ENCODE assay signal across 25 mouse cellular contexts in the genomic region with DNA sequence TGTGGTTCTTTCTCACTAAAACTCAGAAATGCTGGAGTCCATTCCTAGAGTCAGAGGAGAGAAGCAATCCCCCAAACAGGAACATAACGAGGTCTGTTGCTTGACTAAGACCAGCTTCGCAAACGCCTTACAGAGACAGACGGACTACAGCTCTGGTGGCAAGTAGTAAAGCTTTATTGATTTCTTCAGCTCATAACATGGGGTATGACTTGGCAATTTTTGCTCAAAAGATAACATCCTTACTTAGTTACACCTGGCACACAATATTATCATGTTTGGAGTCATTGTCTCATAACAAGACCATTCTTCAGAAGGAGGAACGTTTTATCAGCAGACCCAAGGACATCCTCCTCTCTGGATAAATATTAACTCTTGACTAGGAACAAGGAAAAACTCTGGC. TPM values are rescaled to one million over a fixed set of nuclear protein-coding genes. Genes with fewer than 3 reads are reported as not detected.
DNase-seq lines count a peak whose midpoint lies in the region; ATAC-seq and TF ChIP-seq lines count a peak whose summit lies in the region.
"Had no signal": no experiment of that assay in that cellular context is flagged by ENCODE, and none has a peak within 500 bp of the region (broad histone marks: within the 10 kb centered on the region; RNA-seq: fewer than 3 reads in every experiment).

No protein-coding gene starts in this region.

- H3K36me3 ChIP-seq in liver, embryonic 13.5 days = no peaks in the 10 kb centered on the region
- no peaks in the 10 kb centered on the region for H3K36me3 ChIP-seq in liver, embryonic 11.5 days (ENCODE audit: control insufficient read depth, insufficient read depth, low read length)
- H3K36me3 ChIP-seq in G1E (replicated peaks) = no peaks in the 10 kb centered on the region
- no peaks in the 10 kb centered on the region for H3K36me3 ChIP-seq in intestine, embryonic 15.5 days
- H3K36me3 ChIP-seq in liver, embryonic 15.5 days (replicated peaks) = no peaks in the 10 kb centered on the region
- H3K36me3 ChIP-seq: forebrain, embryonic 12.5 days; forebrain, embryonic 15.5 days; heart, embryonic 12.5 days; heart, embryonic 15.5 days; hindbrain, embryonic 10.5 days; hindbrain, embryonic 13.5 days had no signal

- no peaks in the 10 kb centered on the region for H3K9me3 ChIP-seq in liver, embryonic 13.5 days (replicated peaks)
- no peaks in the 10 kb centered on the region for H3K9me3 ChIP-seq in liver, embryonic 11.5 days (ENCODE audit: control insufficient read depth, low read length)
- no peaks in the 10 kb centered on the region for H3K9me3 ChIP-seq in G1E (replicated peaks)
- no peaks in the 10 kb centered on the region for H3K9me3 ChIP-seq in intestine, embryonic 15.5 days
- no peaks in the 10 kb centered on the region for H3K9me3 ChIP-seq in liver, embryonic 15.5 days (replicated peaks)
- H3K9me3 ChIP-seq: forebrain, embryonic 12.5 days; heart, embryonic 12.5 days; heart, embryonic 15.5 days had no signal

- no peak overlapping the region for H3K9ac ChIP-seq in liver, embryonic 13.5 days
- H3K9ac ChIP-seq in liver, embryonic 11.5 days (ENCODE audit: low read depth, low read length) = no peak overlapping the region
- H3K9ac ChIP-seq in intestine, embryonic 15.5 days = no peak overlapping the region
- no peak overlapping the region for H3K9ac ChIP-seq in liver, embryonic 15.5 days
- H3K9ac ChIP-seq: forebrain, embryonic 12.5 days; forebrain, embryonic 15.5 days; heart, embryonic 12.5 days; heart, embryonic 15.5 days; hindbrain, embryonic 13.5 days had no signal

- WGBS in liver, embryonic 13.5 days (ENCODE audit: insufficient replicate concordance) = 53% methylated on average over 5 of the region's 5 CpGs
- WGBS in liver, embryonic 11.5 days = 64% methylated on average over 5 of the region's 5 CpGs
- WGBS in intestine, embryonic 15.5 days = 50% methylated on average over 5 of the region's 5 CpGs
- WGBS in liver, embryonic 15.5 days (ENCODE audit: insufficient replicate concordance) = 53% methylated on average over 5 of the region's 5 CpGs

- no peak for ATAC-seq in liver, embryonic 13.5 days (ENCODE audit: low read depth)
- ATAC-seq in liver, embryonic 11.5 days (replicated peaks; ENCODE audit: low FRiP score) = no peak
- ATAC-seq in G1E (ENCODE audit: extremely low read depth, insufficient number of reproducible peaks, low FRiP score, poor library complexity, severe bottlenecking) = 0 out of 2 replicates have a peak, but pooled peaks have one; percentile 5
- ATAC-seq in intestine, embryonic 15.5 days = peak; percentile 26; the same call in 1 of the 2 replicates
- ATAC-seq in liver, embryonic 15.5 days (ENCODE audit: insufficient read depth) = no peak
- ATAC-seq in erythroblast, adult 5-6 weeks (replicated peaks; ENCODE audit: low FRiP score, poor library complexity, severe bottlenecking) = no peak
- ATAC-seq: activated CD4-positive, CD25-positive, alpha-beta regulatory T cell, adult 4 months; CD4-positive, CD25-positive, alpha-beta regulatory T cell, adult 4 months; forebrain, embryonic 15.5 days; hindbrain, embryonic 16.5 days had no signal

- DNase-seq in liver, embryonic 13.5 days = no peak
- DNase-seq in liver, embryonic 11.5 days (ENCODE audit: low spot score) = no peak
- DNase-seq in G1E (ENCODE audit: low spot score) = no peak
- no peak for DNase-seq in ovary, postnatal 14 days (ENCODE audit: low spot score)
- DNase-seq: adrenal gland, adult 8-10 months; adrenal gland, postnatal 25 days; cerebellum, adult 18-20 months; cerebellum, adult 9-10 months; cerebellum, postnatal 14 days; gastrocnemius, postnatal 36 days; heart, postnatal 10 days; heart, postnatal 36 days had no signal

- no peak overlapping the region for H3K4me2 ChIP-seq in liver, embryonic 13.5 days
- no peak overlapping the region for H3K4me2 ChIP-seq in liver, embryonic 11.5 days
- no peak overlapping the region for H3K4me2 ChIP-seq in intestine, embryonic 15.5 days (replicated peaks)
- no peak overlapping the region for H3K4me2 ChIP-seq in liver, embryonic 15.5 days
- H3K4me2 ChIP-seq: forebrain, embryonic 12.5 days; forebrain, embryonic 15.5 days; heart, embryonic 12.5 days; heart, embryonic 15.5 days; hindbrain, embryonic 13.5 days had no signal

- TF ChIP-seq CTCF in G1E (IDR thresholded peaks at IDR 0.05; ENCODE audit: low read depth, low read length) = no peak

- H3K27ac ChIP-seq in liver, embryonic 13.5 days = peak overlapping the region; percentile 72
- no peak overlapping the region for H3K27ac ChIP-seq in liver, embryonic 11.5 days (ENCODE audit: low read depth, low read length)
- H3K27ac ChIP-seq in intestine, embryonic 15.5 days = no peak overlapping the region
- peak overlapping the region; percentile 31; the same call in 1 of the 2 replicates for H3K27ac ChIP-seq in liver, embryonic 15.5 days (replicated peaks)
- H3K27ac ChIP-seq: forebrain, embryonic 12.5 days; forebrain, embryonic 15.5 days; heart, embryonic 15.5 days; hindbrain, embryonic 10.5 days; hindbrain, embryonic 13.5 days had no signal

- peaks cover 59% of the 10 kb centered on the region for H3K4me1 ChIP-seq in liver, embryonic 13.5 days (replicated peaks)
- peaks cover 25% of the 10 kb centered on the region for H3K4me1 ChIP-seq in liver, embryonic 11.5 days (replicated peaks; ENCODE audit: control insufficient read depth, insufficient read depth, low read length)
- peaks cover 65% of the 10 kb centered on the region for H3K4me1 ChIP-seq in G1E (ENCODE audit: insufficient read depth, low read depth, low read length)
- H3K4me1 ChIP-seq in intestine, embryonic 15.5 days (replicated peaks) = no peaks in the 10 kb centered on the region
- H3K4me1 ChIP-seq in liver, embryonic 15.5 days (replicated peaks) = peaks cover 59% of the 10 kb centered on the region
- H3K4me1 ChIP-seq: heart, embryonic 12.5 days; hindbrain, embryonic 13.5 days had no signal

- H3K27me3 ChIP-seq in liver, embryonic 13.5 days = no peaks in the 10 kb centered on the region
- H3K27me3 ChIP-seq in liver, embryonic 11.5 days (replicated peaks; ENCODE audit: control insufficient read depth, insufficient read depth, low read length) = no peaks in the 10 kb centered on the region
- H3K27me3 ChIP-seq in G1E (ENCODE audit: insufficient read depth, low read length) = no peaks in the 10 kb centered on the region
- H3K27me3 ChIP-seq in intestine, embryonic 15.5 days (replicated peaks) = no peaks in the 10 kb centered on the region
- H3K27me3 ChIP-seq in liver, embryonic 15.5 days = peaks cover 8% of the 10 kb centered on the region; the same call in 1 of the 2 replicates
- H3K27me3 ChIP-seq: forebrain, embryonic 12.5 days; forebrain, embryonic 15.5 days; heart, embryonic 12.5 days; heart, embryonic 15.5 days; hindbrain, embryonic 13.5 days had no signal

- no peak overlapping the region for H3K4me3 ChIP-seq in liver, embryonic 13.5 days (replicated peaks)
- no peak overlapping the region for H3K4me3 ChIP-seq in liver, embryonic 11.5 days (ENCODE audit: low read depth, low read length)
- H3K4me3 ChIP-seq in G1E (ENCODE audit: low read depth, low read length) = no peak overlapping the region
- no peak overlapping the region for H3K4me3 ChIP-seq in intestine, embryonic 15.5 days (replicated peaks)
- no peak overlapping the region for H3K4me3 ChIP-seq in liver, embryonic 15.5 days (replicated peaks)
- H3K4me3 ChIP-seq: forebrain, embryonic 12.5 days; forebrain, embryonic 15.5 days; heart, embryonic 12.5 days; heart, embryonic 15.5 days; hindbrain, embryonic 10.5 days; hindbrain, embryonic 13.5 days had no signal

RNA-seq across cellular contexts. Expression of gene St3gal6, which starts 3.8 kb away (rescaled TPM):
- polyA plus RNA-seq in liver, embryonic 13.5 days (2015; fragmentation: Nextera tagmentation; extraction: Ambion mirVana) = 43.5 and 47.6 TPM in 2 replicates
- polyA plus RNA-seq in liver, embryonic 11.5 days (2014; fragmentation: Nextera tagmentation; extraction: Ambion mirVana) = 66.0 and 67.9 TPM in 2 replicates
- total RNA-seq in G1E (2014; fragmentation: Nextera tagmentation) (327 and 403 TPM in 2 replicates), G1E (2017) (104 and 115 TPM in 2 replicates)
- 166 and 198 TPM in 2 replicates for polyA plus RNA-seq in G1E (2012)
- 18.9 and 19.3 TPM in 2 replicates for polyA plus RNA-seq in intestine, embryonic 15.5 days (2015; fragmentation: Nextera tagmentation; extraction: Ambion mirVana)
- 25.7 and 26.7 TPM in 2 replicates for polyA plus RNA-seq in liver, embryonic 15.5 days (2015; fragmentation: Nextera tagmentation; extraction: Ambion mirVana)
- 95.3 and 151 TPM in 2 replicates for total RNA-seq in erythroblast, adult 5-6 weeks (2015; ENCODE audit: low replicate concordance)
- total RNA-seq in erythroblast, adult 5-6 weeks (2017; ENCODE audit: low replicate concordance) = 155 and 194 TPM in 2 replicates
- total RNA-seq: granulocyte monocyte progenitor cell, adult 5-6 weeks had no signal

Comparison
In these comparisons a context has a peak if more than half of its experiments do, and no peak if none do; other contexts are left out.
1. H3K27ac ChIP-seq: peak in liver, embryonic 13.5 days (single experiment) and liver, embryonic 15.5 days (single experiment); none in liver, embryonic 11.5 days (single experiment) and intestine, embryonic 15.5 days (single experiment).
2. ATAC-seq: peak in G1E (single experiment) and intestine, embryonic 15.5 days (single experiment); none in liver, embryonic 13.5 days (single experiment), liver, embryonic 11.5 days (single experiment), liver, embryonic 15.5 days (single experiment) and erythroblast, adult 5-6 weeks (single experiment).